Mouse (Mus musculus) thymus, adult 2 months (tissue): ENCODE measurements around the gene Cyb561d1. TPM values are rescaled to one million over a fixed set of nuclear protein-coding genes. Genes with fewer than 3 reads are reported as not detected.

ENCODE experiments used
- DNase-seq: peaks from one replicate; pipeline ENCODE4 v3.0.0; 2021
- H3K27ac ChIP-seq: fragments of 200-500 bp; 2 replicates; pipeline ENCODE4 v1.5.1; 2012; ENCODE audit warnings: low read length, control low read depth; ENCODE audit not compliant: control insufficient read depth, insufficient read depth
- H3K27me3 ChIP-seq: fragments of 200-500 bp; 2 replicates; pipeline ENCODE4 v1.6.1; 2012; ENCODE audit warnings: mild to moderate bottlenecking, low read length, moderate library complexity, mixed read lengths; ENCODE audit not compliant: control insufficient read depth, insufficient read depth
- H3K36me3 ChIP-seq: fragments of 200-500 bp; 2 replicates; pipeline ENCODE4 v1.6.1; 2012; ENCODE audit warnings: mild to moderate bottlenecking, low read length, moderate library complexity; ENCODE audit not compliant: control insufficient read depth, insufficient read depth
- H3K4me1 ChIP-seq: fragments of 200-500 bp; replicated peaks from 2 replicates; pipeline ENCODE4 v1.6.1; 2012; ENCODE audit warnings: low read length; ENCODE audit not compliant: control insufficient read depth, insufficient read depth
- H3K4me3 ChIP-seq: fragments of 200-500 bp; 2 replicates; pipeline ENCODE4 v1.5.1; 2012; ENCODE audit warnings: mild to moderate bottlenecking, low read length, control low read depth, moderate library complexity; ENCODE audit not compliant: control insufficient read depth, insufficient read depth
- CTCF ChIP-seq: fragments of 200-500 bp; IDR thresholded peaks from 2 replicates; pipeline ENCODE4 v1.5.1; 2012; ENCODE audit warnings: mild to moderate bottlenecking, control low read depth, low read length, moderate library complexity, borderline replicate concordance; ENCODE audit not compliant: control insufficient read depth, poor library complexity, insufficient read depth; ENCODE audit errors: extremely low read depth
- POLR2A ChIP-seq: fragments of 200-500 bp; IDR thresholded peaks from 2 replicates; pipeline ENCODE4 v1.6.1; 2012; ENCODE audit warnings: mild to moderate bottlenecking, low read length, control low read depth, moderate library complexity; ENCODE audit not compliant: control insufficient read depth, poor library complexity, insufficient read depth; ENCODE audit errors: extremely low read depth
- WGBS: fragments of 180-500 bp; shearing (Covaris S2); methylation state at CpG from one replicate; pipeline ENCODE4 v1.1.7; 2018; 5-methylcytosine and 5-hydroxymethylcytosine counted together
- polyA plus RNA-seq: library from polyadenylated mRNA; depleted of rRNA; stranded (reverse); fragments of >200 nt; gene quantifications from 2 replicates; pipeline ENCODE4 v1.2.3, GENCODE M21; 2012

Gene Cyb561d1
- polyA plus RNA-seq, 1 experiment: 23.0 TPM

GRCm38 (mm10) chr3:108209946-108210770 lies 9.1 kb upstream of the Cyb561d1 start:
- peak overlapping the region; percentile 74 for H3K27ac ChIP-seq
- H3K4me3 ChIP-seq: peak overlapping the region; percentile 66
- WGBS: under 1% methylated on average over 68 of the region's 72 CpGs
- H3K4me1 ChIP-seq: peaks cover 13% of the 10 kb centered on the region
- no peaks in the 10 kb centered on the region for H3K36me3 ChIP-seq
- DNase-seq: peak; percentile 90
- no peaks in the 10 kb centered on the region for H3K27me3 ChIP-seq
- peak; percentile 78 for TF ChIP-seq POLR2A
- TF ChIP-seq CTCF: no peak

GRCm38 (mm10) chr3:108209536-108209935 lies 8.5 kb upstream of the Cyb561d1 start:
- Histone ChIP-seq H3K4me3 (peak overlapping the region; percentile 66), H3K27ac (no peak overlapping the region), H3K4me1 (peaks cover 13% of the 10 kb centered on the region), H3K27me3 (no peaks in the 10 kb centered on the region), H3K36me3 (no peaks in the 10 kb centered on the region)
- TF ChIP-seq CTCF: no peak
- no peak for TF ChIP-seq POLR2A
- no peak for DNase-seq
- 10% methylated on average over 8 of the region's 8 CpGs for WGBS

GRCm38 (mm10) chr3:108209001-108209400 lies 8.0 kb upstream of the Cyb561d1 start:
- TF ChIP-seq CTCF (no peak), POLR2A (no peak)
- H3K27ac ChIP-seq: no peak overlapping the region
- WGBS: 93% methylated on average over 3 of the region's 3 CpGs
- H3K36me3 ChIP-seq: no peaks in the 10 kb centered on the region
- no peak for DNase-seq
- peaks cover 13% of the 10 kb centered on the region for H3K4me1 ChIP-seq
- no peak overlapping the region for H3K4me3 ChIP-seq
- no peaks in the 10 kb centered on the region for H3K27me3 ChIP-seq

- 96% methylated on average over 15 of the region's 15 CpGs for whole genome bisulfite sequencing
- DNase-seq: no peak
- no peaks in the 10 kb centered on the region for H3K36me3 ChIP-seq
- TF ChIP-seq CTCF (no peak), POLR2A (no peak)
- H3K27me3 ChIP-seq: no peaks in the 10 kb centered on the region
- peaks cover 13% of the 10 kb centered on the region for H3K4me1 ChIP-seq
- H3K27ac ChIP-seq: no peak overlapping the region
- no peak overlapping the region for H3K4me3 ChIP-seq
These were observed 5.8 kb upstream of the Cyb561d1 start for GRCm38 (mm10) chr3:108206731-108207375.

GRCm38 (mm10) chr3:108205601-108206000 lies 4.6 kb upstream of the Cyb561d1 start:
- no peak for DNase-seq
- no peaks in the 10 kb centered on the region for H3K36me3 ChIP-seq
- H3K4me3 ChIP-seq: no peak overlapping the region
- 96% methylated on average over 8 of the region's 8 CpGs for WGBS
- no peak overlapping the region for H3K27ac ChIP-seq
- TF ChIP-seq POLR2A (no peak), CTCF (no peak)
- H3K4me1 ChIP-seq: peaks cover 14% of the 10 kb centered on the region
- H3K27me3 ChIP-seq: no peaks in the 10 kb centered on the region

- Histone ChIP-seq H3K27ac (no peak overlapping the region), H3K4me1 (peaks cover 15% of the 10 kb centered on the region), H3K4me3 (no peak overlapping the region), H3K36me3 (no peaks in the 10 kb centered on the region), H3K27me3 (no peaks in the 10 kb centered on the region)
- 94% methylated on average over 11 of the region's 11 CpGs for WGBS
- no peak for TF ChIP-seq POLR2A
- no peak for TF ChIP-seq CTCF
- DNase-seq: no peak
These were observed 3.5 kb upstream of the Cyb561d1 start for GRCm38 (mm10) chr3:108204470-108204869.
